Mouse (Mus musculus) testis, adult 2 months (tissue): ENCODE data around the gene Chka. TPM values are rescaled to one million over a fixed set of nuclear protein-coding genes. Genes with fewer than 3 reads are reported as not detected.

Source experiments
- H3K27ac ChIP-seq: fragments of 200-500 bp; 2 replicates; pipeline ENCODE4 v1.5.1; 2012; ENCODE audit warnings: low read depth, low read length; ENCODE audit not compliant: control insufficient read depth, insufficient read depth
- H3K27me3 ChIP-seq: fragments of 200-500 bp; 2 replicates; pipeline ENCODE4 v1.6.1; 2012; ENCODE audit warnings: mild to moderate bottlenecking, low read length, moderate library complexity; ENCODE audit not compliant: control insufficient read depth, insufficient read depth
- H3K36me3 ChIP-seq: fragments of 200-500 bp; 2 replicates; pipeline ENCODE4 v1.6.1; 2012; ENCODE audit warnings: mild to moderate bottlenecking, low read length; ENCODE audit not compliant: control insufficient read depth, insufficient read depth
- H3K4me1 ChIP-seq: fragments of 200-500 bp; 2 replicates; pipeline ENCODE4 v1.6.1; 2012; ENCODE audit warnings: low read length; ENCODE audit not compliant: control insufficient read depth, insufficient read depth
- H3K4me3 ChIP-seq: fragments of 200-500 bp; 2 replicates; pipeline ENCODE4 v1.5.1; 2012; ENCODE audit warnings: low read depth, mild to moderate bottlenecking, low read length, moderate library complexity, mixed read lengths; ENCODE audit not compliant: control insufficient read depth
- CTCF ChIP-seq: fragments of 200-500 bp; IDR thresholded peaks from 2 replicates; pipeline ENCODE4 v1.5.1; 2012; ENCODE audit warnings: low read depth, mild to moderate bottlenecking, inconsistent platforms, low read length, moderate library complexity; ENCODE audit not compliant: control insufficient read depth, insufficient read depth, insufficient replicate concordance
- POLR2A ChIP-seq: fragments of 200-500 bp; IDR thresholded peaks from 2 replicates; pipeline ENCODE4 v1.6.1; 2012; ENCODE audit warnings: low read depth, mild to moderate bottlenecking, inconsistent platforms, low read length, moderate library complexity; ENCODE audit not compliant: control insufficient read depth
- polyA plus RNA-seq: library from polyadenylated mRNA; depleted of rRNA; stranded (reverse); fragments of >200 nt; gene quantifications from 2 replicates; pipeline ENCODE4 v1.2.3, GENCODE M21; 2012

Chka gene
- polyA plus RNA-seq, 1 experiment = 85.7 TPM

DNA sequence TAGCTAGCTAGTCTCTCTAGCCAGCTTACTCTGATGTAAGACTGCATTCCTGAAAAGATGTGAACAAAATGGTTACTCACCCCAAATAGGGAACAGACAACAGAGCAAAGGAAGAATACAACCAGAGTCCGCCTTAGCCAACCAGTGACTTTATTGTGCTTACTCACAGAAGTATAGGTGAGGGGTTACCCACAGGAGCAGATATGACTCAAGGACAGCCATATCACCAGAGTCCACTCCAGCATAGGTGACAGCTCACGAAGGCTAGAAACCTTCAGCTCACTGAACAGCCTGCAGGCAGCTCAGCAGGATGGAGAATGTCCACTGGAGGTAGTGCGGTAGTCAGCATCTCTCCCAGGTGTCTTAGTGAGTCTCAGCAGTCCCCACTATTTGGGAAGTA is 21.7 kb upstream of the Chka start:
- H3K4me3 ChIP-seq = no peak overlapping the region
- no peak overlapping the region for H3K27ac ChIP-seq
- H3K27me3 ChIP-seq = no peaks in the 10 kb centered on the region
- H3K4me1 ChIP-seq = no peaks in the 10 kb centered on the region; the same call in 1 of the 2 replicates
- TF ChIP-seq CTCF (no peak), POLR2A (no peak)
- H3K36me3 ChIP-seq = no peaks in the 10 kb centered on the region

GRCm38 (mm10) chr19:3831716-3832115 is 19.9 kb upstream of the Chka start:
- Histone ChIP-seq H3K27ac (no peak overlapping the region), H3K27me3 (no peaks in the 10 kb centered on the region), H3K4me3 (no peak overlapping the region), H3K4me1 (no peaks in the 10 kb centered on the region; the same call in 1 of the 2 replicates), H3K36me3 (no peaks in the 10 kb centered on the region)
- TF ChIP-seq CTCF (no peak), POLR2A (no peak)

DNA sequence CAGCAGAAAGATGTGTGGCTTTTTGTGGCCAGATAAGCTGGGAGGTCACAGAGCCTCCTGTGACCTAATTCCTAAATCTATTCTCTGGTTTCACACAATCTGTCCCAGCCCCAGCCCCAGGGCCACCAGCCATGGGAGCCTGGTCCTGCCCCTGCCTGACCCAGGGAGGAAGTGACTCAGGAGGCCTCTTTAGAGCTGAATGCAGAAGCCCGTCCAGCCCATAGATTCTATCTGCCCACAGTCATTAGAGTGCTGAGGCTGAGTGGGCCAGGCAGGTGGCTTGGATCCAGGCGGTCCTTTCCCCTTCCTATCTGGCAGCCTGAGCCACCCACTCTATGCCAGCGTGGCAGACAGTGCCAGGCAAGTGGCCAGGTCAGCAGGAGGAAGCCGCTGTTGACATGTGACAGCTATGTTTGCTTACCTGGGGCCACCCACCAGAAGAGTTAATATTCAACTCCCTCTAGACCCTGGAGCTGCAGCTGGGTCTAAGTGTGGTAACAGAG is 18.7 kb upstream of the Chka start:
- H3K27ac ChIP-seq = no peak overlapping the region
- H3K27me3 ChIP-seq = no peaks in the 10 kb centered on the region
- TF ChIP-seq CTCF (no peak), POLR2A (no peak)
- no peaks in the 10 kb centered on the region; the same call in 1 of the 2 replicates for H3K4me1 ChIP-seq
- no peak overlapping the region for H3K4me3 ChIP-seq
- no peaks in the 10 kb centered on the region for H3K36me3 ChIP-seq

- Histone ChIP-seq H3K27ac (no peak overlapping the region), H3K27me3 (no peaks in the 10 kb centered on the region), H3K4me3 (no peak overlapping the region), H3K36me3 (no peaks in the 10 kb centered on the region), H3K4me1 (no peaks in the 10 kb centered on the region; the same call in 1 of the 2 replicates)
- no peak for TF ChIP-seq POLR2A
- TF ChIP-seq CTCF = no peak
Observed at GRCm38 (mm10) chr19:3834301-3834700, 17.3 kb upstream of the Chka start.

- TF ChIP-seq CTCF = no peak
- no peaks in the 10 kb centered on the region for H3K27me3 ChIP-seq
- H3K4me1 ChIP-seq = no peaks in the 10 kb centered on the region; the same call in none of the 2 replicates
- H3K36me3 ChIP-seq = no peaks in the 10 kb centered on the region
- H3K27ac ChIP-seq = no peak overlapping the region
- H3K4me3 ChIP-seq = no peak overlapping the region
Observed at GRCm38 (mm10) chr19:3836791-3837190, 14.8 kb upstream of the Chka start.

- H3K36me3 ChIP-seq = no peaks in the 10 kb centered on the region
- H3K4me3 ChIP-seq = no peak overlapping the region
- no peaks in the 10 kb centered on the region for H3K27me3 ChIP-seq
- H3K4me1 ChIP-seq = peaks cover 10% of the 10 kb centered on the region
- H3K27ac ChIP-seq = no peak overlapping the region
- TF ChIP-seq POLR2A = no peak
- TF ChIP-seq CTCF = no peak
Observed at GRCm38 (mm10) chr19:3838931-3839330, 12.6 kb upstream of the Chka start.

GRCm38 (mm10) chr19:3839686-3840085 is 11.9 kb upstream of the Chka start:
- H3K4me1 ChIP-seq = peaks cover 10% of the 10 kb centered on the region
- no peaks in the 10 kb centered on the region for H3K27me3 ChIP-seq
- H3K36me3 ChIP-seq = no peaks in the 10 kb centered on the region
- no peak overlapping the region for H3K27ac ChIP-seq
- H3K4me3 ChIP-seq = no peak overlapping the region
- TF ChIP-seq CTCF (no peak), POLR2A (no peak)

DNA sequence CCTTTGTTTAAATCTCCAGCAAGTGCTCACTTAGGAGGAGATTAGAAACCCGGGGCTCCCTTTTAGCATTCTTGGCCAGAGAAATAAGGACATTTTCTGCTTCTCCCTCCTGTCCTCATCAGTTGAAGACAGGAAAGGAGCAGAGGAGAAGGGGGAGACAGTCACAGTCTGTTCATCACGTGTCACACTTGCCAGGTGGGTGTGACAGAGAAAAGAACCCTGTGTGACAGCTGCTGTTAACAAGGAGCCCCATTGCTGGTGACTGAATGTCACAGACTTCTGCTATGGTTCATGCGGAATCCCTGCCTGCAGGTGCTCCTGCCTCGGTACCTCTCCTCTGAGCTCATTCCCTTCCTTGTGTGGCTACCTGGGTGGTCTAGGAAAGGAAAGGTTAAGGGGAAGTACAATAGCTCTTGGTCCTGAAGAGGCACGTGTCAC is 11.3 kb upstream of the Chka start:
- TF ChIP-seq CTCF (no peak), POLR2A (no peak)
- no peak overlapping the region for H3K4me3 ChIP-seq
- no peaks in the 10 kb centered on the region for H3K27me3 ChIP-seq
- no peak overlapping the region for H3K27ac ChIP-seq
- H3K4me1 ChIP-seq = peaks cover 10% of the 10 kb centered on the region
- H3K36me3 ChIP-seq = no peaks in the 10 kb centered on the region
